In the genomic region with DNA sequence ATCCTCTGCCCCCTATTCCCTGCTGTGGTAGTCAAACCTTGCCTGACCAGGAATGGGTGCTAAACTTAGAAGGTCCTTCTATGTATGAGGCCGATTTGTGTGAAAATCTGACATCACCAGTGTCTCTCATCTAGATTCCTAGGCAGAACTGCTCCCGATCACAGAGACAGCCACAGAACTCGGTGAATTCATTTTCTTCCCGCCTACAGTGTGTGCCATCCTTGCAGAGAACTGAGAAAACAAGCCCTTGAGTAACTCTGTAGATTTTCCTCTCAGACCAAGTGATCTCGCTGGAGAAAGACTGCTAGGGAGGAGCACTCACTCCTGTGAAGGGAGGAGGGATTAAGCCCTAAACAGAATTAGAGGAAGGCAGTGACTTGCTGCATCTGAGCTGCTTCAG, we compare ENCODE assay signal across 18 mouse cellular contexts.
"Had no signal": no experiment of that assay in that cellular context is flagged by ENCODE, and none has a peak within 500 bp of the region (broad histone marks: within the 10 kb centered on the region; RNA-seq: fewer than 3 reads in every experiment).

No protein-coding gene starts in this region.

- H3K36me3 ChIP-seq: kidney, embryonic 15.5 days; limb, embryonic 10.5 days; liver, embryonic 15.5 days; midbrain, embryonic 15.5 days; neural tube, embryonic 13.5 days; stomach, embryonic 15.5 days had no signal

- H3K9ac ChIP-seq: kidney, embryonic 15.5 days; liver, embryonic 15.5 days; midbrain, embryonic 15.5 days; neural tube, embryonic 13.5 days; stomach, embryonic 15.5 days had no signal

- H3K9me3 ChIP-seq: kidney, embryonic 15.5 days; limb, embryonic 10.5 days; liver, embryonic 15.5 days; megakaryocyte, embryonic 14.5 days; midbrain, embryonic 15.5 days; neural tube, embryonic 13.5 days; stomach, embryonic 15.5 days had no signal

- H3K4me2 ChIP-seq: kidney, embryonic 15.5 days; liver, embryonic 11.5 days; liver, embryonic 15.5 days; midbrain, embryonic 11.5 days; midbrain, embryonic 15.5 days; neural tube, embryonic 13.5 days; stomach, embryonic 15.5 days had no signal

- H3K4me1 ChIP-seq: liver, embryonic 15.5 days had no signal

- H3K4me3 ChIP-seq: kidney, embryonic 15.5 days; limb, embryonic 10.5 days; liver, embryonic 15.5 days; megakaryocyte, embryonic 14.5 days; midbrain, embryonic 15.5 days; neural tube, embryonic 13.5 days; stomach, embryonic 15.5 days had no signal

- H3K27ac ChIP-seq: kidney, embryonic 15.5 days; limb, embryonic 10.5 days; liver, embryonic 15.5 days; macrophage; midbrain, embryonic 15.5 days; neural tube, embryonic 13.5 days; stomach, embryonic 15.5 days had no signal

- DNase-seq: kidney, adult 2 months; kidney, postnatal 14 days; lung, adult 2 months; retina, postnatal 1 day; thymus, adult 18-20 months; thymus, postnatal 14 days had no signal

- ATAC-seq: intestine, embryonic 16.5 days; lung, postnatal 0 days; midbrain, embryonic 15.5 days had no signal
